Mouse (Mus musculus): ENCODE results near the gene Fmo5. TPM values are rescaled to one million over a fixed set of nuclear protein-coding genes. Genes with fewer than 3 reads are reported as not detected.

Gene Fmo5
- total and polyA plus RNA-seq, 3 experiments, result 0.39 to 0.55 (median 0.40) TPM

DNA sequence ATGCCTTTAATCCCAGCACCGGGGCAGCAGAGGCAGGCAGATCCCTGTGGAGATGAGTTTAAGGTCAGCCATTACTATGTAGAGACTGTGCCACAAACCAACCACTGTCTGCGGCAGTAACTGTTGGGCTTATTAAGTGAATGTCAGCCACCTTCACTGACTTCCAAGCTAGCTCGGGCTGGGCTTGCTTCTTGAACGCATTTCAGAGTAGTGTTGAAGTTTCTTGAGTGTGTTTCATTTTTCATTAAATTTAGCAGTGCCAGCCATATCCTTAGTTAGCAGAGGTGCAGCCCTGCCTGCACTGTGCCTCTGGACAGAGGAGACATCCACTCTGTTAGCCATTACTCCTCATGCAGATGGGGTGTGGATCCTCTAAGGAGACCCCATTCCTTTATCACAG lies 2.1 kb downstream of the Fmo5 start (continued):
- TF ChIP-seq JUN (IDR thresholded peaks at IDR 0.05; ENCODE audit: insufficient read depth, low read depth, low read length) (no peak), KAT2A (IDR thresholded peaks at IDR 0.05; ENCODE audit: insufficient replicate concordance, low read length) (no peak), SMC3 (IDR thresholded peaks at IDR 0.05; ENCODE audit: low read depth, low read length) (no peak)

DNA sequence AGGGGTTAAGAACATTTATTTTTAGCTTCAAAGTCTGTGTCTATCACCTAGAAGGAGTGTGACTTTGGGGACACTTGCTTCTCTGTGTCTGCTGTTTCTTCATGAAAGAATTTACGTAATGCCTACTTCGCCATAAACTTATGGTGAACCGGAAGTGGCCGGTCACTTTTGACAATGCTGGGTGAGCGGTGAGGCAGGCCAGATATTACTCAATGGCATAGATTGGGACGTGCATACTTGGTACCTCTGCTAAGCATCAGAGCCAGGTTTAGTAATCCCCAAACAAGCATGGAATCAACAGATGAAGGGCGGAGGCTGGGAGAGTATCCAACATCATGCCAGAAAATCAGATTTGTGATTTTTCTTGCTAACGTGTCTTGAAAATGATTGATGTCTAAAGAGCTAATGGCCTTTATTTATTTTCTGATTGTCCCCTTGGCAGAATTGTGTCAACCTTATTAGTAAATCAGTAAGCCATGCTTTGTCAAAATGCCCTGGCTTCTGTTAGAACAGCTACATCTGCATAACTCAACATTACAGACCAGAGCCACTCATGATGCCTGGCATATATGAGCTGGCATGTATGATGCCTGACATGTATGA lies 2.8 kb downstream of the Fmo5 start:
- no peak overlapping the region for H3K4me2 ChIP-seq (ENCODE audit: insufficient read depth, low read depth, poor library complexity, severe bottlenecking)
- H3K27me3 ChIP-seq (replicated peaks), result no peaks in the 10 kb centered on the region
- TF ChIP-seq POLR2A (IDR thresholded peaks at IDR 0.05; ENCODE audit: low read depth, low read length) (no peak), ZNF384 (IDR thresholded peaks at IDR 0.05; ENCODE audit: low read depth, low read length) (no peak), USF2 (conservative IDR thresholded peaks at IDR 0.05; ENCODE audit: low read depth, low read length) (no peak)
- no peak overlapping the region for H3K27ac ChIP-seq (ENCODE audit: insufficient read depth, low read depth)
- no peak overlapping the region for H3K4me3 ChIP-seq (replicated peaks in 1 of 3; ENCODE audit: low read depth in 2 of 3, low read length in 2 of 3, poor library complexity in 1 of 3)
- H3K36me3 ChIP-seq (replicated peaks in 1 of 2; ENCODE audit: control insufficient read depth in 1 of 2, insufficient read depth in 1 of 2, low read length in 1 of 2), result no peaks in the 10 kb centered on the region
- in situ Hi-C loops (cut with MboI; ENCODE audit: low pct_ligation_motif_present, low pct_unique_long_range_greater_than_20kb, low sequenced_read_pairs), result no loop called here
- H3K9me3 ChIP-seq (replicated peaks; ENCODE audit: low read length), result no peaks in the 10 kb centered on the region
- dilution Hi-C loops (cut with MboI; ENCODE audit: extremely low pct_ligation_motif_present, extremely low pct_unique_long_range_greater_than_20kb, low sequenced_read_pairs), result no loop called here
- H3K4me1 ChIP-seq (ENCODE audit: control insufficient read depth in 1 of 2, insufficient read depth in 2 of 2), result peaks cover 4 to 14% of the 10 kb centered on the region in 2 experiments; a peak in 2 of 4 replicates
- no peak for DNase-seq (ENCODE audit: extremely low read depth)
- no peaks in the 10 kb centered on the region for H3K79me2 ChIP-seq (replicated peaks; ENCODE audit: control insufficient read depth, extremely low read depth, insufficient read depth, poor library complexity, severe bottlenecking)
- no peak overlapping the region for H3K9ac ChIP-seq (ENCODE audit: insufficient read depth, low read depth)

DNA sequence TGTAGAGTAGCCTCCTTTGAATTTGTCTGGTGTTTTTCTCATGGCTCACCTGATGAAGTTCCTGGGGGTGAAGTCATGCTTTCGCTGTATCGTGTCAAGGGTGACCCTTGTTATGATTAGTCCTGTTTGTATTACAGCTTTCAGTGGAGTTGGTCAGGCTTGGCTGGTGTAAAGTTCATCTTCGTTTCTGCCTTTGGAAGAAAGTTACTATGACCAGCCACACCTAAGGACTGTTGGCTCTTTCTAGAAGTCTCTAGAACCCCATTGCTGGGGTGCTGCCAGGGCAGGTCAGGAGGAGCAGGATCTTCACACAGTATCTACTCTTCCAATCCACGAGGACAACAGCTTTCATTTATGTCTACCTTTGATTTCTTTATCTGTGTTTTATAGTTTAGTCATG lies 4.9 kb downstream of the Fmo5 start:
- TF ChIP-seq POLR2A (IDR thresholded peaks at IDR 0.05; ENCODE audit: low read depth, low read length), result no peak
- no peak for TF ChIP-seq ZNF384 (IDR thresholded peaks at IDR 0.05; ENCODE audit: low read depth, low read length)
- no peak for TF ChIP-seq RAD21 (IDR thresholded peaks at IDR 0.05; ENCODE audit: low read depth, low read length)
- no peak for TF ChIP-seq ZMIZ1 (IDR thresholded peaks at IDR 0.05; ENCODE audit: low read depth, low read length)
- TF ChIP-seq RCOR1 (conservative IDR thresholded peaks at IDR 0.05; ENCODE audit: low read depth, low read length), result no peak
- TF ChIP-seq HCFC1 (IDR thresholded peaks at IDR 0.05; ENCODE audit: low read depth, low read length), result no peak
- no peak for TF ChIP-seq SMC3 (IDR thresholded peaks at IDR 0.05; ENCODE audit: low read depth, low read length)
- TF ChIP-seq CHD2 (IDR thresholded peaks at IDR 0.05; ENCODE audit: low read length), result no peak
- TF ChIP-seq EP300 (IDR thresholded peaks at IDR 0.05; ENCODE audit: low read length), result no peak
- TF ChIP-seq ZC3H11A (IDR thresholded peaks at IDR 0.05; ENCODE audit: low read depth, low read length), result no peak
- no peak for TF ChIP-seq MAFK (IDR thresholded peaks at IDR 0.05; ENCODE audit: insufficient replicate concordance, low read length)
- TF ChIP-seq IRF4 (IDR thresholded peaks at IDR 0.05; ENCODE audit: low read depth, low read length), result no peak
- no peak for TF ChIP-seq PAX5 (IDR thresholded peaks at IDR 0.05; ENCODE audit: low read length)
- no peak for DNase-seq (ENCODE audit: extremely low read depth)
- Histone ChIP-seq H3K4me3 (replicated peaks in 1 of 3; ENCODE audit: low read depth in 2 of 3, low read length in 2 of 3, poor library complexity in 1 of 3) (no peak overlapping the region), H3K27ac (ENCODE audit: insufficient read depth, low read depth) (no peak overlapping the region), H3K36me3 (replicated peaks in 1 of 2; ENCODE audit: control insufficient read depth in 1 of 2, insufficient read depth in 1 of 2, low read length in 1 of 2) (no peaks in the 10 kb centered on the region), H3K9ac (ENCODE audit: insufficient read depth, low read depth) (no peak overlapping the region), H3K4me2 (ENCODE audit: insufficient read depth, low read depth, poor library complexity, severe bottlenecking) (no peak overlapping the region), H3K9me3 (replicated peaks; ENCODE audit: low read length) (no peaks in the 10 kb centered on the region), H3K4me1 (ENCODE audit: control insufficient read depth in 1 of 2, insufficient read depth in 2 of 2) (peaks cover 0 to 11% of the 10 kb centered on the region in 2 experiments; a peak in 2 of 4 replicates), H3K79me2 (replicated peaks; ENCODE audit: control insufficient read depth, extremely low read depth, insufficient read depth, poor library complexity, severe bottlenecking) (no peaks in the 10 kb centered on the region), H3K27me3 (replicated peaks) (no peaks in the 10 kb centered on the region)
- dilution Hi-C loops (cut with MboI; ENCODE audit: extremely low pct_ligation_motif_present, extremely low pct_unique_long_range_greater_than_20kb, low sequenced_read_pairs) (no loop called here), in situ Hi-C loops (cut with MboI; ENCODE audit: low pct_ligation_motif_present, low pct_unique_long_range_greater_than_20kb, low sequenced_read_pairs) (no loop called here)
